Mouse (Mus musculus): ENCODE results near the gene Glb1l. TPM values are rescaled to one million over a fixed set of nuclear protein-coding genes. Genes with fewer than 3 reads are reported as not detected.
A peak's percentile ranks its signal among the peaks of the same experiment; 100 is the strongest.

The Glb1l gene
- polyA plus RNA-seq, 1 experiment from 2014 or later, result 13.0 TPM

GRCm38 (mm10) chr1:75226138-75226537 is 15.5 kb upstream of the Glb1l start:
- Histone ChIP-seq H3K27ac (replicated peaks; ENCODE audit: low read depth, low read length) (no peak overlapping the region), H3K9ac (ENCODE audit: low read depth, low read length) (no peak overlapping the region), H3K9me3 (ENCODE audit: control insufficient read depth, low read length) (no peaks in the 10 kb centered on the region), H3K4me2 (ENCODE audit: low read depth, low read length) (no peak overlapping the region), H3K4me1 (ENCODE audit: control insufficient read depth, insufficient read depth, low read length) (no peaks in the 10 kb centered on the region), H3K4me3 (ENCODE audit: low read depth, low read length) (no peak overlapping the region), H3K27me3 (replicated peaks; ENCODE audit: control insufficient read depth, insufficient read depth, low read length) (peaks cover 6% of the 10 kb centered on the region), H3K36me3 (ENCODE audit: control insufficient read depth, insufficient read depth, low read length) (no peaks in the 10 kb centered on the region)
- no peak for ATAC-seq (ENCODE audit: low read depth)
- WGBS, result 50% methylated on average over 2 of the region's 2 CpGs
- DNase-seq (ENCODE audit: low spot score), result no peak

GRCm38 (mm10) chr1:75225473-75225872 is 14.9 kb upstream of the Glb1l start:
- WGBS, result 60% methylated on average over 3 of the region's 3 CpGs
- Histone ChIP-seq H3K4me1 (ENCODE audit: control insufficient read depth, insufficient read depth, low read length) (no peaks in the 10 kb centered on the region), H3K4me2 (ENCODE audit: low read depth, low read length) (no peak overlapping the region), H3K27ac (replicated peaks; ENCODE audit: low read depth, low read length) (no peak overlapping the region), H3K9me3 (ENCODE audit: control insufficient read depth, low read length) (no peaks in the 10 kb centered on the region), H3K9ac (ENCODE audit: low read depth, low read length) (no peak overlapping the region), H3K4me3 (ENCODE audit: low read depth, low read length) (no peak overlapping the region), H3K36me3 (ENCODE audit: control insufficient read depth, insufficient read depth, low read length) (no peaks in the 10 kb centered on the region), H3K27me3 (replicated peaks; ENCODE audit: control insufficient read depth, insufficient read depth, low read length) (peaks cover 13% of the 10 kb centered on the region)
- DNase-seq (ENCODE audit: low spot score) (no peak), ATAC-seq (ENCODE audit: low read depth) (no peak)

GRCm38 (mm10) chr1:75223532-75223931 is 12.9 kb upstream of the Glb1l start:
- Histone ChIP-seq H3K9me3 (ENCODE audit: control insufficient read depth, low read length) (no peaks in the 10 kb centered on the region), H3K27me3 (replicated peaks; ENCODE audit: control insufficient read depth, insufficient read depth, low read length) (peaks cover 33% of the 10 kb centered on the region), H3K4me1 (ENCODE audit: control insufficient read depth, insufficient read depth, low read length) (peaks cover 3% of the 10 kb centered on the region; the same call in 1 of the 2 replicates), H3K9ac (ENCODE audit: low read depth, low read length) (no peak overlapping the region), H3K36me3 (ENCODE audit: control insufficient read depth, insufficient read depth, low read length) (no peaks in the 10 kb centered on the region), H3K4me3 (ENCODE audit: low read depth, low read length) (no peak overlapping the region), H3K27ac (replicated peaks; ENCODE audit: low read depth, low read length) (no peak overlapping the region), H3K4me2 (ENCODE audit: low read depth, low read length) (no peak overlapping the region)
- DNase-seq (ENCODE audit: low spot score) (no peak), ATAC-seq (ENCODE audit: low read depth) (no peak)
- WGBS, result 63% methylated on average over 6 of the region's 6 CpGs

DNA sequence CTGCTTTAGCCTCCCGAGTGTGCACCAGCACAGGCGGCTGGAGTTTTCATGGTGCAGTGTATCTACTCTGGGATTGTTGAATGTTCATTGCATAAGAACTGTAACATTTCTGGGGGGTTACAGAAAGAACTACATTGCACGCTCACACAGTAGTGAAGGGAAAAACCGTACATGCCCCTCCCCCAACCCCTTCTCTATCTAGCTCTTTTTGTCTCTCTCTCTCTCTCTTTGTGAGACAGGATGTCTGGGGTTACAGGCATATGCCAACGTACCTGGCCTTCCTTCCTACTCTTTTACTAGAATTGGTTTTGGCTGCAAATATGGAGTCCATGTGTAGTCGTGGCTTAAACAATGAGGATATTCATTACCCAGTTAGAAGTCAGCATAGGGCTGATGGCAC is 12.3 kb upstream of the Glb1l start:
- H3K9ac ChIP-seq (ENCODE audit: low read depth, low read length), result no peak overlapping the region
- H3K4me3 ChIP-seq (ENCODE audit: low read depth, low read length), result no peak overlapping the region
- peaks cover 39% of the 10 kb centered on the region for H3K27me3 ChIP-seq (replicated peaks; ENCODE audit: control insufficient read depth, insufficient read depth, low read length)
- no peaks in the 10 kb centered on the region for H3K9me3 ChIP-seq (ENCODE audit: control insufficient read depth, low read length)
- ATAC-seq (ENCODE audit: low read depth) (no peak), DNase-seq (ENCODE audit: low spot score) (no peak)
- WGBS, result 69% methylated on average over 6 of the region's 6 CpGs
- H3K4me1 ChIP-seq (ENCODE audit: control insufficient read depth, insufficient read depth, low read length), result peaks cover 7% of the 10 kb centered on the region; the same call in 1 of the 2 replicates
- no peaks in the 10 kb centered on the region for H3K36me3 ChIP-seq (ENCODE audit: control insufficient read depth, insufficient read depth, low read length)
- H3K4me2 ChIP-seq (ENCODE audit: low read depth, low read length), result no peak overlapping the region
- no peak overlapping the region for H3K27ac ChIP-seq (replicated peaks; ENCODE audit: low read depth, low read length)

DNA sequence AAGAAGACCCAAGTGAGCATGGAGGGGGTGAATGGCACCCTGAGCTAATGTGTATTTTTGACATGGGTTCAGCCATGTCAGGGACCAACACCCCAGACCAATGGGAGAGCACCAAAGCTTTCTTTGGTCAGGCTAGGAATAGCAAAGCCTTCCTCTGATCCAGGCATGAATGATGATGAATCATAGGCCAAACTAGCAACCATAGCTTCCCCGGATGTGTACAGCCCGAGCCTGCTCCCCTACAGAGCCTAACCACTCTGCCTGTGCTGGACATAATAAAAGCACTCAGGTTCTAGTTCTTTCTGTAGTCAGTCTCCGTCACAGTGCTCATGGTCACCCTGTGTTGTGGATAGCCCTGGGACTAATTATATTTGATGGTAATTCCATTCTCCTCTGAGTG is 10.9 kb upstream of the Glb1l start:
- Histone ChIP-seq H3K27me3 (replicated peaks; ENCODE audit: control insufficient read depth, insufficient read depth, low read length) (peaks cover 52% of the 10 kb centered on the region), H3K27ac (replicated peaks; ENCODE audit: low read depth, low read length) (no peak overlapping the region), H3K4me2 (ENCODE audit: low read depth, low read length) (no peak overlapping the region), H3K9ac (ENCODE audit: low read depth, low read length) (no peak overlapping the region), H3K9me3 (ENCODE audit: control insufficient read depth, low read length) (no peaks in the 10 kb centered on the region), H3K4me3 (ENCODE audit: low read depth, low read length) (no peak overlapping the region), H3K36me3 (ENCODE audit: control insufficient read depth, insufficient read depth, low read length) (no peaks in the 10 kb centered on the region), H3K4me1 (ENCODE audit: control insufficient read depth, insufficient read depth, low read length) (peaks cover 7% of the 10 kb centered on the region; the same call in 1 of the 2 replicates)
- no peak for DNase-seq (ENCODE audit: low spot score)
- ATAC-seq (ENCODE audit: low read depth), result no peak
- WGBS, result 69% methylated on average over 3 of the region's 3 CpGs

DNA sequence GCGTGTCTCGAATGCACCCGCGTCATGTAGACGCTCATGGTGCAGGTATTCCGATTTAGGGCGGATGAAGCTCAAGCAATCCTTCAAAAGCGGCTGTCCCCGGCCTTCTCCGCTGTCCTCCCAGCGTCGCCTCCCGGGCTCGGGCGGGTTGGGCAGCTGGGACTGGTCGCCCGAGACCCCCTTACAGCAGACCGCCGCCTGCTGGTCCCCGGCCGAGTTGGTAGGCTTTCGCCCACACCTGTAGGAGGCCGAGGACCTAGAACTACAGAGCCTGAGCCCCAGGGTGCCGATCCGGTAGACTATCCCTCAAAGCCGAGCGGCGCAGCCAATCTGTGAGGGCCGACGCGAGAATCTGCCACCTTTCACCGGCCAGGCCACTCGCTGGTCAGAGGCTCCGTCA is 8.9 kb upstream of the Glb1l start, which contains the start of gene Tuba4a:
Gene Tuba4a, minus strand, starts transcription at position 335 of the 400 bp plus-strand sequence.
- Histone ChIP-seq H3K9me3 (ENCODE audit: control insufficient read depth, low read length) (no peaks in the 10 kb centered on the region), H3K4me2 (ENCODE audit: low read depth, low read length) (peak within 1 kb of the TSS; percentile 95), H3K4me3 (ENCODE audit: low read depth, low read length) (peak within 1 kb of the TSS; percentile 57), H3K4me1 (ENCODE audit: control insufficient read depth, insufficient read depth, low read length) (peaks cover 7% of the 10 kb centered on the region; the same call in 1 of the 2 replicates), H3K27ac (replicated peaks; ENCODE audit: low read depth, low read length) (no peak within 1 kb of the TSS), H3K27me3 (replicated peaks; ENCODE audit: control insufficient read depth, insufficient read depth, low read length) (peaks cover 53% of the 10 kb centered on the region), H3K9ac (ENCODE audit: low read depth, low read length) (peak within 1 kb of the TSS; percentile 52), H3K36me3 (ENCODE audit: control insufficient read depth, insufficient read depth, low read length) (peaks cover 16% of the 10 kb centered on the region)
- WGBS, result under 1% methylated on average over 22 of the region's 34 CpGs
- no peak for DNase-seq (ENCODE audit: low spot score)
- ATAC-seq (ENCODE audit: low read depth), result peak; percentile 41

- Histone ChIP-seq H3K27me3 (replicated peaks; ENCODE audit: control insufficient read depth, insufficient read depth, low read length) (peaks cover 53% of the 10 kb centered on the region), H3K27ac (replicated peaks; ENCODE audit: low read depth, low read length) (no peak overlapping the region), H3K4me1 (ENCODE audit: control insufficient read depth, insufficient read depth, low read length) (peaks cover 7% of the 10 kb centered on the region; the same call in 1 of the 2 replicates), H3K9ac (ENCODE audit: low read depth, low read length) (peak overlapping the region; percentile 52), H3K9me3 (ENCODE audit: control insufficient read depth, low read length) (no peaks in the 10 kb centered on the region), H3K36me3 (ENCODE audit: control insufficient read depth, insufficient read depth, low read length) (peaks cover 20% of the 10 kb centered on the region), H3K4me2 (ENCODE audit: low read depth, low read length) (peak overlapping the region; percentile 95), H3K4me3 (ENCODE audit: low read depth, low read length) (peak overlapping the region; percentile 57)
- DNase-seq (ENCODE audit: low spot score), result peak; percentile 89
- ATAC-seq (ENCODE audit: low read depth), result peak; percentile 93
- 0% methylated on average over 18 of the region's 24 CpGs for WGBS
These were observed 8.5 kb upstream of the Glb1l start for GRCm38 (mm10) chr1:75219078-75219477.

- Histone ChIP-seq H3K9me3 (ENCODE audit: control insufficient read depth, low read length) (no peaks in the 10 kb centered on the region), H3K27ac (replicated peaks; ENCODE audit: low read depth, low read length) (no peak overlapping the region), H3K4me1 (ENCODE audit: control insufficient read depth, insufficient read depth, low read length) (peaks cover 7% of the 10 kb centered on the region; the same call in 1 of the 2 replicates), H3K9ac (ENCODE audit: low read depth, low read length) (peak overlapping the region; percentile 52), H3K27me3 (replicated peaks; ENCODE audit: control insufficient read depth, insufficient read depth, low read length) (peaks cover 53% of the 10 kb centered on the region), H3K36me3 (ENCODE audit: control insufficient read depth, insufficient read depth, low read length) (peaks cover 27% of the 10 kb centered on the region), H3K4me2 (ENCODE audit: low read depth, low read length) (peak overlapping the region; percentile 95), H3K4me3 (ENCODE audit: low read depth, low read length) (peak overlapping the region; percentile 57)
- 2% methylated on average over 38 of the region's 38 CpGs for WGBS
- ATAC-seq (ENCODE audit: low read depth) (peak; percentile 64), DNase-seq (ENCODE audit: low spot score) (peak; percentile 47)
These were observed 7.8 kb upstream of the Glb1l start for GRCm38 (mm10) chr1:75218227-75219001.

- 0 out of 2 replicates have a peak overlapping the region, but pooled peaks have one; percentile 52 for H3K9ac ChIP-seq (ENCODE audit: low read depth, low read length)
- ATAC-seq (ENCODE audit: low read depth), result no peak; the same call in 1 of the 2 replicates
- H3K4me2 ChIP-seq (ENCODE audit: low read depth, low read length), result peak overlapping the region; percentile 95
- peak overlapping the region; percentile 57 for H3K4me3 ChIP-seq (ENCODE audit: low read depth, low read length)
- peaks cover 53% of the 10 kb centered on the region for H3K27me3 ChIP-seq (replicated peaks; ENCODE audit: control insufficient read depth, insufficient read depth, low read length)
- WGBS, result under 1% methylated on average over 6 of the region's 6 CpGs
- H3K27ac ChIP-seq (replicated peaks; ENCODE audit: low read depth, low read length), result no peak overlapping the region
- peaks cover 7% of the 10 kb centered on the region; the same call in 1 of the 2 replicates for H3K4me1 ChIP-seq (ENCODE audit: control insufficient read depth, insufficient read depth, low read length)
- H3K36me3 ChIP-seq (ENCODE audit: control insufficient read depth, insufficient read depth, low read length), result peaks cover 32% of the 10 kb centered on the region
- DNase-seq (ENCODE audit: low spot score), result no peak
- no peaks in the 10 kb centered on the region for H3K9me3 ChIP-seq (ENCODE audit: control insufficient read depth, low read length)
These were observed 7.2 kb upstream of the Glb1l start for GRCm38 (mm10) chr1:75217893-75218226.
